Mouse (Mus musculus) forebrain, embryonic 12.5 days (tissue): ENCODE data around the gene Kctd15. TPM values are rescaled to one million over a fixed set of nuclear protein-coding genes. Genes with fewer than 3 reads are reported as not detected.

Experiments used
- ATAC-seq: fragments of 200-750 bp; cut with Nextera tagmentation; 2 replicates; pipeline ENCODE4 v1.8.0; 2017; ENCODE audit warnings: moderate TSS enrichment; ENCODE audit not compliant: low FRiP score
- H3K27ac ChIP-seq: fragments of 300-500 bp; sonication (generic); 2 replicates; pipeline ENCODE4 v1.5.1; 2016; ENCODE audit warnings: mild to moderate bottlenecking
- H3K27me3 ChIP-seq: fragments of 300-500 bp; sonication (generic); 2 replicates; pipeline ENCODE4 v1.6.1; 2016; ENCODE audit warnings: mild to moderate bottlenecking
- H3K36me3 ChIP-seq: fragments of 300-500 bp; sonication (generic); replicated peaks from 2 replicates; pipeline ENCODE4 v1.6.1; 2016; ENCODE audit warnings: mild to moderate bottlenecking
- H3K4me1 ChIP-seq: fragments of 300-500 bp; sonication (generic); 2 replicates; pipeline ENCODE4 v1.6.1; 2016
- H3K4me2 ChIP-seq: fragments of 300-500 bp; sonication (generic); 2 replicates; pipeline ENCODE4 v1.6.1; 2016; ENCODE audit warnings: mild to moderate bottlenecking, moderate library complexity
- H3K4me3 ChIP-seq: fragments of 300-500 bp; sonication (generic); replicated peaks from 2 replicates; pipeline ENCODE4 v1.5.1; 2016; ENCODE audit warnings: mild to moderate bottlenecking
- H3K9ac ChIP-seq: fragments of 300-500 bp; sonication (generic); 2 replicates; pipeline ENCODE4 v1.6.1; 2016; ENCODE audit warnings: mild to moderate bottlenecking
- H3K9me3 ChIP-seq: fragments of 300-500 bp; sonication (generic); 2 replicates; pipeline ENCODE4 v1.6.1; 2016
- WGBS: fragments of 180-500 bp; shearing (Covaris S2); methylation state at CpG from one replicate; pipeline ENCODE4 v1.1.7; 2016; 5-methylcytosine and 5-hydroxymethylcytosine counted together
- polyA plus RNA-seq: library from polyadenylated mRNA; unstranded; fragments of >200 nt; fragmentation: Nextera tagmentation; extraction: Ambion mirVana; gene quantifications from 2 replicates; pipeline ENCODE4 v1.2.1, GENCODE M21; 2016

Gene Kctd15
- polyA plus RNA-seq, 1 experiment from 2014 or later = 38.1 TPM

DNA sequence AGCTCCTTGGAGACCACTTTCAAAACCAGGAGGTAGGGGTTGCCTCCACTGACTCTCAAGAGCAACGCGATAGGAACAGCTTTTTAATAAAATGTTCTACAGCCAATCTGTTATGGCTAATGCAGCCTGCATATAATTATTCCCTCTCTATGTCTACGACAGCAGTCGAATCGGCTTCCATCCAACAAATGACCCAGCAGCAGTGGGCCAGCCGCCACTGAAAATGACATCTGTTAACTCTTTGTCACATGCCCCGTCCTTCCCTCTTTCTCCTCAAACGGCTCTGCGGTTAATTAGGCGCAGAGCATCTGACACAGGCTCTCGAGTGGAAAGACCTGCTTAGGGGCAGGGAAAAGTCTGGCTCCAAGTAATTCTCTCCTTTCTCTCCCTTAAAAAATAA is 49.8 kb downstream of the Kctd15 start:
- Histone ChIP-seq H3K4me3 (no peak overlapping the region), H3K4me2 (peak overlapping the region; percentile 19; the same call in 1 of the 2 replicates), H3K4me1 (peaks cover 26% of the 10 kb centered on the region), H3K27me3 (0 out of 2 replicates have a peak, but pooled peaks cover 3% of the 10 kb centered on the region), H3K27ac (peak overlapping the region; percentile 80), H3K36me3 (no peaks in the 10 kb centered on the region), H3K9me3 (no peaks in the 10 kb centered on the region), H3K9ac (no peak overlapping the region)
- ATAC-seq = peak; percentile 78
- WGBS = 10% methylated on average over 11 of the region's 11 CpGs

DNA sequence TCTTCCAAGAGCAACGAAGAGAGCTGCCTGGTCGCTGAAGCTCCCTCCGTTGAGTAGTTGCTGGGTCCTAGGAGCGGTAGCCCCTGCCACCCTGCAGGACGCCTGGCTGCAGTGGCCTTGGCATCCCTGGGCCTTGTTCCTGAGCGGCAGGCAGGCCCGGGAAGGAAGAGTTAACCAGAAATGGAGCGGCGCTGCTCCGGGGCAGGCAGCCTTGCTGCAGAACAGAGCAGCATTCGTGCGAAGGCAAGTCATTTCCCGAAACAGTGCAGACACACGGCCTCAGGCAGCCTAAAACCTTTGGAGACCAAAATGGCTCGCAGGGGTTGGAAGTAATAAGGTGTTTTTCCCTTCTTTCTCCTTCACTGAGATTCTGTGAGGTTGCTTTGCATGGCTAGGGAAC is 50.5 kb downstream of the Kctd15 start:
- WGBS = 26% methylated on average over 15 of the region's 15 CpGs
- Histone ChIP-seq H3K27me3 (0 out of 2 replicates have a peak, but pooled peaks cover 3% of the 10 kb centered on the region), H3K27ac (peak overlapping the region; percentile 80), H3K4me3 (no peak overlapping the region), H3K9me3 (no peaks in the 10 kb centered on the region), H3K9ac (0 out of 2 replicates have a peak overlapping the region, but pooled peaks have one; percentile 30), H3K36me3 (no peaks in the 10 kb centered on the region), H3K4me1 (peaks cover 26% of the 10 kb centered on the region), H3K4me2 (peak overlapping the region; percentile 19; the same call in 1 of the 2 replicates)
- 0 out of 2 replicates have a peak, but pooled peaks have one; percentile 49 for ATAC-seq

DNA sequence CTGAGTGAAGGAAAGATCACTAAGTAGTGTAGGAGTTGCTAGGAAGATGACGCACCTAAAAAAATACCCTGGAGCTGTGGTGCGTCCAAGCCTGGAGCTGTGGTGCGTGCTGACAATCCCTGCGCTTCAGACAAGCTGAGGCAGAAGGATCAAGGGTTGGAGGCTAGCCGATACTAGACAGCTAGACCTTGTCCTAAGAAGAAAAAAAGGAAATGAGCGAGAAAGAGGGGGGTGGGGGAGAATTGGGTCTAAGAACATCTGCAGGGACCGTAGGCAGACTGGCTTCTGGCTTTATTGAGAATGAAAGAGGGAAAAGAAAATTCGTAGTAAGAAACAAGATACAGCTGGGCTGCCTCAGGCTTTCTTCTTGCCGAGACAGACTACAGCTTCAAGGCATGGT is 58.0 kb downstream of the Kctd15 start:
- H3K36me3 ChIP-seq = no peaks in the 10 kb centered on the region
- H3K27me3 ChIP-seq = peaks cover 6% of the 10 kb centered on the region
- no peaks in the 10 kb centered on the region for H3K9me3 ChIP-seq
- no peak overlapping the region for H3K9ac ChIP-seq
- H3K27ac ChIP-seq = 0 out of 2 replicates have a peak overlapping the region, but pooled peaks have one; percentile 2
- ATAC-seq = no peak
- no peak overlapping the region for H3K4me2 ChIP-seq
- peaks cover 26% of the 10 kb centered on the region for H3K4me1 ChIP-seq
- 60% methylated on average over 9 of the region's 9 CpGs for WGBS
- H3K4me3 ChIP-seq = no peak overlapping the region

DNA sequence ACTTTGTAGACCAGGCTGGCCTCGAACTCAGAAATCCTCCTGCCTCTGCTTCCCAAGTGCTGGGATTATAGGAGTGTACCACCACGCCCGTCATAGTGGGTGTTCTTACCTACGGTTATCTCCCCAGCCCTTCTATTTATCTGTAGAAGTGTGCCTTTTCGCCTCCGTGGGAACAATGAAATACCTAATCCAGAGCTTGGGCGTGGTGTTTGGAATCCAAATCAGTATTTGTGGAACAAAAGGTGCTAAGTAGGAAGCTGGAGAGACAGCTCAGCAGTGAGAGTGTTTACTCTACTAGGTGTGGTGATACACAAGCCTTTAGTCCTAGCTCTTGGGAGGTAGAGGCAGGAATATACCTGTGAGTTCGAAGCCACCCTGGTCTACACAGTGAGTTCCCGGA is 58.5 kb downstream of the Kctd15 start:
- H3K9ac ChIP-seq = no peak overlapping the region
- 0 out of 2 replicates have a peak overlapping the region, but pooled peaks have one; percentile 2 for H3K27ac ChIP-seq
- H3K9me3 ChIP-seq = no peaks in the 10 kb centered on the region
- H3K4me3 ChIP-seq = no peak overlapping the region
- peaks cover 26% of the 10 kb centered on the region for H3K4me1 ChIP-seq
- 90% methylated on average over 9 of the region's 9 CpGs for WGBS
- no peaks in the 10 kb centered on the region for H3K36me3 ChIP-seq
- ATAC-seq = no peak
- no peak overlapping the region for H3K4me2 ChIP-seq
- H3K27me3 ChIP-seq = peaks cover 6% of the 10 kb centered on the region

DNA sequence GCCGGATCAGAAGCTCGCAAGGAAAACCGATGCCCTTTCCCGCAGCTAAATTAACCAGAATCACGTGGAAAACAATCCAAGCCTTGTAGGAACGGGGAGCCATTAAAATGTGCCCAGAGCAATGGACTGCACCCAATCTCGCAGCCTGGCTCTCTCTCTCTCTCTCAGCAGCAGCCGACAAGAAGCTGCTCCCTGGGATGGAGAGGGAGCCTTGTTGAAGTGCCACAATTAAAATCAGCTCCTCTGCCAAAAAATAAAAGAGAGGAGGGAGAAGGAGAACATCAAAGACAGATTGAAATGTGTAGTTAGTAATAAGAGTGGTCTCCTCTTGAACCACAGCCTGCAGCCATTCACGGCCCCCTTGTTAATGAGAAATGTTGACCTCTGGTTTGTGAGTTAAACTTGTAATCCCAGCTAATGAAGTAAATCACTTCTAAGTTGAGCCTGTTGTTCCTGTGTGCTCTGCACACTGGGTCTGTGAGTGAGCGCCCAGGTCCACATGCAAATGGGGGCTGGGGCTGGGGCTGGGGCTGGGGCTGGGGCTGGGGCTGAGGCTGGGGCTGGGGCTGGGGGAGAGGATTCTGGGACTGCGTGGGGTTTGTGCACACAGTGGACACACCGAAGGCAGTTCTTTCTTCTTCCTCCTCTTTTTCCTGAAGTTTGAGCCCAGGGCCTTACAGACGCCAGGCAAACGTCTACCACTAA is 59.8 kb downstream of the Kctd15 start:
- H3K9ac ChIP-seq = peak overlapping the region; percentile 21; the same call in 1 of the 2 replicates
- no peaks in the 10 kb centered on the region for H3K9me3 ChIP-seq
- H3K4me3 ChIP-seq = no peak overlapping the region
- H3K27me3 ChIP-seq = peaks cover 4% of the 10 kb centered on the region
- 9% methylated on average over 14 of the region's 14 CpGs for WGBS
- peak; percentile 84; the same call in 1 of the 2 replicates for ATAC-seq
- peaks cover 26% of the 10 kb centered on the region for H3K4me1 ChIP-seq
- peak overlapping the region; percentile 25; the same call in 1 of the 2 replicates for H3K4me2 ChIP-seq
- no peaks in the 10 kb centered on the region for H3K36me3 ChIP-seq
- peak overlapping the region; percentile 84 for H3K27ac ChIP-seq

DNA sequence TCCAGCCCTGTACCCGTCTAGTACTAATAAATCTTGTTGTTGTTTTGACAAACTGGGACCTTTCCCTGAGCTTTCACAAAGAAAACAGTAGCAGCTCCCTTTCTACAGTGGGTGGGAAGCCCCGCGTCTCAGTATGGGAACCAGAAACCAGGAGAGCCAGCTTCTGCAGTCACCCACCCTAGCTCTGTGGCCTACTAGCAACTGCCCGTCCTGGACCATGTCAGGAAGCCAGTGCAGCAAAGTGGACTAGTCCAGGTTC is 61.3 kb downstream of the Kctd15 start:
- Histone ChIP-seq H3K4me3 (no peak overlapping the region), H3K4me1 (peaks cover 26% of the 10 kb centered on the region), H3K9ac (no peak overlapping the region), H3K27me3 (peaks cover 4% of the 10 kb centered on the region), H3K4me2 (no peak overlapping the region), H3K36me3 (no peaks in the 10 kb centered on the region), H3K9me3 (no peaks in the 10 kb centered on the region), H3K27ac (peak overlapping the region; percentile 75)
- WGBS = 63% methylated on average over 4 of the region's 4 CpGs
- no peak for ATAC-seq

DNA sequence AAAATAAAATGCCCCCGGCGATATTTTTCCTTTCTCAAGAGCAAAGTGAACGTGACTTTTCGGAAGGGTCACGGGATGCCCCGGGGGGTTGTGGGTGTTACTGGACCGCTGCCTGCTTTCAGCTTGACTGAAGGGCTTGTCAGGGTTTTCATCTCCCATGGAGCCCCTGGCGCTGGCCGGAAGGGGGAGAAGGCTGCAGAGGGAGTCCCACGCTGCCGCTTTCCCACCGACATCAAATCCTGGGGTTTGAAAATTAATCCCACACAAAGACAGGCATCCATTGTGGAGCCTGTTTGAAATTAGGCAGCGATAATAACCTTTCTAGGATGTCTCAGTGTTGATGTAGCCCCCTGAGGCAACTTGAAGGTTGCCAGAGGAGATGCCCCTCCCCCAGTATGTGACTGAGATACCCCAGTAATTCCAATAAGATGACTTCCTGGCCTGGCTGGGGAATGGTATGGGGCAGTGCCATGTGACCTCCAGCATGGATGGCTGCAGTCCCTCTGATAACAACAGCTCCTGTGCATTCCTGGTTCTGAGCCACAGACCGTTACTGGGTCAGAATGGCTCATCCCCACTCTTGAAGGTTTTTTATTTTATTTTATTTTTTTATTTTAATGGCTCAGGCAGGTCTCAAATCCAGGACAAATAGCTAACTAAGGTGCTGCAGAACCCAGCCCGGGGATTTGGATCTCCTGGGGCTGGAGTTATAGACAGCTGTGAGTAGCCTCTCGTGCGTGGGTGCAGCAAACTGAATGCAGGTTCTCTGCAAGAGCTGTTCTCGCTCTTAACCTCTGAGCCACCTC is 61.8 kb downstream of the Kctd15 start:
- Histone ChIP-seq H3K27me3 (peaks cover 4% of the 10 kb centered on the region), H3K4me3 (peak overlapping the region; percentile 12; the same call in 1 of the 2 replicates), H3K27ac (peak overlapping the region; percentile 75), H3K36me3 (no peaks in the 10 kb centered on the region), H3K4me1 (peaks cover 26% of the 10 kb centered on the region), H3K9me3 (no peaks in the 10 kb centered on the region), H3K9ac (peak overlapping the region; percentile 21), H3K4me2 (peak overlapping the region; percentile 49)
- no peak for ATAC-seq
- 24% methylated on average over 18 of the region's 18 CpGs for WGBS

DNA sequence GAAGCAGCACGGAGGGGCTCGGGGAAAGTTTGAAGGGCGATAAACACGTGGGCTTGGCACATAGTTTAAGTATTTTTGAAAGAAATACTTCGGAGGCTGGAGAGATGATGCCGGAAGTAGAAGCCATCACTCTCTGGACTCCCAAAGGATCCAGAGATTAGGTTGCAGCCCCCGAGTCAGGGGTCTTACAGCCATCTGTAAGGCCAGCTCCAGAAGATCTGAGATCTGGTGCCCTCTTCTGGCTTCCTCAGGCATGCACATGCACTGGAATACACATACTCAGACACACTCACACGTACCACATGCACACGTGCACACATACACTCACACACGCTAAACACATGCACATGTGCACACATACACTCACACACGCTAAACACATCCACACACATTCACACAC is 65.8 kb downstream of the Kctd15 start:
- H3K4me2 ChIP-seq = no peak overlapping the region
- no peak for ATAC-seq
- H3K9ac ChIP-seq = no peak overlapping the region
- 92% methylated on average over 11 of the region's 11 CpGs for WGBS
- H3K9me3 ChIP-seq = peaks cover 16% of the 10 kb centered on the region; the same call in 1 of the 2 replicates
- H3K4me1 ChIP-seq = peaks cover 11% of the 10 kb centered on the region
- H3K27ac ChIP-seq = no peak overlapping the region
- H3K36me3 ChIP-seq = no peaks in the 10 kb centered on the region
- peaks cover 4% of the 10 kb centered on the region for H3K27me3 ChIP-seq
- H3K4me3 ChIP-seq = no peak overlapping the region

Other genes starting within 250 kb of the Kctd15 start
- gene Chst8, start 156.0 kb upstream of the Kctd15 start, polyA plus RNA-seq = 13.5 and 15.9 TPM in 2 replicates